In the genomic region with DNA sequence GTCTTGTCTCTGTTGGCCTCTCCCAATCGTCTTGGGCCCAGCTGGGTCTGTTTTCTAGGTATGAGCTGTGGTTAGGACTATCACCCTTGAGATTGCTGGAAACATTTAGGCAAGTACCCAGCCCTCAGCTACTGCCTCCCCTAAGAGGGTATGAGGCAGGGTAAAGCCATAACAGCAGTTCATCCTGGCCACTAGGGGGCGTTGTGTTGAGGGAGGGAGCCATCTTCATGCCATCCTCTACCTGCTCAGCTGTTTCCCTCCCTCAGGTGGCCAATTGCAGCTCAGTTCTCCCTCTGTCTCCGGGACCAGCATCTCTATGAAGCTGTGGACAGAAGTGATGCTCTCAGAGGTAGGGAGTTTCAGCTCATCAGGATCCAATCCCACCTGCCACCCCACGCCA, we compare ENCODE assay signal across 1 mouse cellular context.
TF ChIP-seq lines count a peak whose summit lies in the region.

No protein-coding gene starts in this region.

TF ChIP-seq in CH12.LX, 34 proteins besides CTCF, POLR2A, EP300 and RAD21 (continued from another document):
- no peak for TF ChIP-seq UBTF (IDR thresholded peaks at IDR 0.05; ENCODE audit: low read depth, low read length)
- no peak for TF ChIP-seq MXI1 (IDR thresholded peaks at IDR 0.05; ENCODE audit: low read depth, low read length)
- TF ChIP-seq ETS1 (conservative IDR thresholded peaks at IDR 0.05; ENCODE audit: low read depth, low read length) = no peak
- TF ChIP-seq PAX5 (IDR thresholded peaks at IDR 0.05; ENCODE audit: low read length) = no peak
- TF ChIP-seq ELF1 (IDR thresholded peaks at IDR 0.05; ENCODE audit: low read depth, low read length) = no peak
- TF ChIP-seq MAX (IDR thresholded peaks at IDR 0.05; ENCODE audit: low read length) = no peak
